ENCODE assay signal across 24 mouse cellular contexts in genomic region chr11:3835271-3835670, GRCm38 (mm10). TPM values are rescaled to one million over a fixed set of nuclear protein-coding genes. Genes with fewer than 3 reads are reported as not detected.
DNase-seq lines count a peak whose midpoint lies in the region; ATAC-seq and TF ChIP-seq lines count a peak whose summit lies in the region.
"Had no signal": no experiment of that assay in that cellular context is flagged by ENCODE, and none has a peak within 500 bp of the region (broad histone marks: within the 10 kb centered on the region; RNA-seq: fewer than 3 reads in every experiment).

No protein-coding gene starts in this region.

- no peak overlapping the region for H3K27ac ChIP-seq in ES-E14 (ENCODE audit: insufficient read depth, low read depth, low read length, poor library complexity, severe bottlenecking)
- H3K27ac ChIP-seq in intestine, postnatal 0 days (ENCODE audit: low read depth, low read length): no peak overlapping the region
- H3K27ac ChIP-seq: embryonic facial prominence, embryonic 10.5 days; embryonic facial prominence, embryonic 12.5 days; forebrain, embryonic 13.5 days; forebrain, embryonic 15.5 days had no signal

- H3K36me3 ChIP-seq in E14TG2a.4 (ENCODE audit: insufficient read depth, low read length) (no peaks in the 10 kb centered on the region), ES-E14 (ENCODE audit: control insufficient read depth, insufficient read depth, low read length, poor library complexity, severe bottlenecking) (no peaks in the 10 kb centered on the region)
- H3K36me3 ChIP-seq in intestine, postnatal 0 days (ENCODE audit: control insufficient read depth, insufficient read depth): no peaks in the 10 kb centered on the region
- H3K36me3 ChIP-seq: embryonic facial prominence, embryonic 10.5 days; embryonic facial prominence, embryonic 12.5 days; forebrain, embryonic 15.5 days had no signal

- no peak overlapping the region for H3K4me2 ChIP-seq in intestine, postnatal 0 days (replicated peaks; ENCODE audit: low read depth)
- H3K4me2 ChIP-seq: embryonic facial prominence, embryonic 12.5 days; forebrain, embryonic 13.5 days; forebrain, embryonic 15.5 days had no signal

- H3K4me3 ChIP-seq in E14TG2a.4 (replicated peaks; ENCODE audit: low read length): peak overlapping the region; percentile 76; the same call in 1 of the 2 replicates
- H3K4me3 ChIP-seq in ES-E14 (ENCODE audit: insufficient read depth in 1 of 2, low read depth in 1 of 2, low read length in 2 of 2, poor library complexity in 1 of 2, severe bottlenecking in 1 of 2): no peak overlapping the region
- no peak overlapping the region for H3K4me3 ChIP-seq in intestine, postnatal 0 days (ENCODE audit: low read depth, low read length)
- H3K4me3 ChIP-seq: embryonic facial prominence, embryonic 10.5 days; embryonic facial prominence, embryonic 12.5 days; forebrain, embryonic 13.5 days; forebrain, embryonic 15.5 days had no signal

- WGBS in intestine, postnatal 0 days: 79% methylated on average over 4 of the region's 4 CpGs

- H3K9ac ChIP-seq in ES-E14 (ENCODE audit: insufficient read depth, low read depth, low read length, poor library complexity, severe bottlenecking): no peak overlapping the region
- H3K9ac ChIP-seq in intestine, postnatal 0 days (ENCODE audit: low read depth, low read length): no peak overlapping the region
- H3K9ac ChIP-seq: embryonic facial prominence, embryonic 12.5 days; forebrain, embryonic 13.5 days; forebrain, embryonic 15.5 days; forebrain, postnatal 0 days had no signal

- TF ChIP-seq CTCF in E14TG2a.4 (conservative IDR thresholded peaks at IDR 0.05; ENCODE audit: low read length): no peak
- TF ChIP-seq CTCF in intestine, postnatal 0 days (IDR thresholded peaks at IDR 0.05; ENCODE audit: low read depth): no peak

- no peaks in the 10 kb centered on the region for H3K9me3 ChIP-seq in E14TG2a.4 (ENCODE audit: low read length)
- no peaks in the 10 kb centered on the region for H3K9me3 ChIP-seq in ES-E14 (ENCODE audit: control insufficient read depth, insufficient read depth, low read depth, low read length)
- no peaks in the 10 kb centered on the region for H3K9me3 ChIP-seq in intestine, postnatal 0 days (ENCODE audit: control insufficient read depth)
- H3K9me3 ChIP-seq: embryonic facial prominence, embryonic 10.5 days; embryonic facial prominence, embryonic 12.5 days; forebrain, embryonic 13.5 days; forebrain, embryonic 15.5 days had no signal

- peaks cover 14% of the 10 kb centered on the region; the same call in 1 of the 2 replicates for H3K27me3 ChIP-seq in E14TG2a.4 (ENCODE audit: insufficient read depth, low read length)
- no peaks in the 10 kb centered on the region; the same call in 1 of the 2 replicates for H3K27me3 ChIP-seq in intestine, postnatal 0 days (replicated peaks; ENCODE audit: control insufficient read depth, insufficient read depth, low read length)
- H3K27me3 ChIP-seq: embryonic facial prominence, embryonic 12.5 days; forebrain, embryonic 13.5 days; forebrain, embryonic 15.5 days; Patski had no signal

- DNase-seq in cerebellum, postnatal 14 days: peak; percentile 15 to 16
- DNase-seq in cerebellum, adult 11-12 months: no peak
- DNase-seq in ES-E14 (ENCODE audit: low read depth, low spot score) (peak; percentile 43), WW6 (ENCODE audit: low read depth, low spot score) (peak; percentile 22)
- DNase-seq in Muller cell, postnatal 12 days (ENCODE audit: inconsistent ontology term): no peak
- no peak for DNase-seq in T-cell, adult 2 months (ENCODE audit: low spot score)
- DNase-seq: adrenal gland, adult 8-10 months; adrenal gland, postnatal 14 days; adrenal gland, postnatal 36 days; B cell, adult 2 months; cerebellum, adult 18-20 months; cerebellum, adult 8-10 months; forebrain, postnatal 0 days had no signal

- in situ Hi-C loops in ES-E14 (cut with MboI; ENCODE audit: low sequenced_read_pairs in 2 of 2, unreplicated experiment in 2 of 2): no loop called here

- no peak for ATAC-seq in intestine, postnatal 0 days
- ATAC-seq: activated CD4-positive, CD25-positive, alpha-beta regulatory T cell, adult 4 months; CD4-positive, CD25-positive, alpha-beta regulatory T cell, adult 4 months; forebrain, embryonic 13.5 days; forebrain, postnatal 0 days; Patski had no signal

- H3K4me1 ChIP-seq in E14TG2a.4 (replicated peaks; ENCODE audit: low read depth, low read length) (peaks cover 33% of the 10 kb centered on the region), ES-E14 (ENCODE audit: control insufficient read depth in 2 of 2, insufficient read depth in 2 of 2, low read length in 2 of 2, poor library complexity in 1 of 2) (peaks cover 2 to 12% of the 10 kb centered on the region in 2 experiments; a peak in 1 of 4 replicates)
- no peaks in the 10 kb centered on the region for H3K4me1 ChIP-seq in intestine, postnatal 0 days (replicated peaks; ENCODE audit: control insufficient read depth, insufficient read depth, low read length)
- H3K4me1 ChIP-seq: embryonic facial prominence, embryonic 12.5 days; forebrain, embryonic 13.5 days had no signal

TF ChIP-seq in ES-E14, 5 proteins besides CTCF, POLR2A, EP300 and RAD21:
- TF ChIP-seq ZC3H11A (IDR thresholded peaks at IDR 0.05; ENCODE audit: borderline replicate concordance, low read depth, low read length) (no peak), MAFK (IDR thresholded peaks at IDR 0.05; ENCODE audit: insufficient read depth, low read depth, low read length) (no peak), ZNF384 (IDR thresholded peaks at IDR 0.05; ENCODE audit: low read depth, low read length) (no peak), HCFC1 (IDR thresholded peaks at IDR 0.05; ENCODE audit: borderline replicate concordance, insufficient read depth, low read length) (no peak), CHD2 (IDR thresholded peaks at IDR 0.05; ENCODE audit: low read depth, low read length) (no peak)

RNA-seq across cellular contexts. Expression of gene Osbp2, which starts 28.4 kb away (rescaled TPM):
- 0.27 and 0.37 TPM in 2 replicates for total RNA-seq in ES-E14 (2012; rRNA removed)
- polyA plus RNA-seq in intestine, postnatal 0 days (2015; fragmentation: Nextera tagmentation; extraction: Ambion mirVana): 1.9 TPM in 2 replicates
- total RNA-seq: CH12.LX, MEL had no signal
- polyA plus RNA-seq: activated CD4-positive, CD25-positive, alpha-beta regulatory T cell, adult 4 months; CD4-positive, CD25-positive, alpha-beta regulatory T cell, adult 4 months had no signal

RNA-seq across cellular contexts. Expression of gene 4921536K21Rik, which starts 59.6 kb away (rescaled TPM):
- 0.21 and 0.22 TPM in 2 replicates for total RNA-seq in ES-E14 (2012; rRNA removed)
- 0.09 and 0.20 TPM in 2 replicates for polyA plus RNA-seq in intestine, postnatal 0 days (2015; fragmentation: Nextera tagmentation; extraction: Ambion mirVana)
- polyA plus RNA-seq: activated CD4-positive, CD25-positive, alpha-beta regulatory T cell, adult 4 months; CD4-positive, CD25-positive, alpha-beta regulatory T cell, adult 4 months had no signal

RNA-seq across cellular contexts. Expression of gene Dusp18, which starts 59.8 kb away (rescaled TPM):
- 1.3 and 1.4 TPM in 2 replicates for total RNA-seq in ES-E14 (2012; rRNA removed)
- 2.4 and 2.5 TPM in 2 replicates for polyA plus RNA-seq in intestine, postnatal 0 days (2015; fragmentation: Nextera tagmentation; extraction: Ambion mirVana)

Comparison
In these comparisons a context has a peak if more than half of its experiments do, and no peak if none do; other contexts are left out.
1. DNase-seq: peak in cerebellum, postnatal 14 days (2 of 2), ES-E14 (single experiment) and WW6 (single experiment); none in cerebellum, adult 11-12 months (single experiment), Muller cell, postnatal 12 days (single experiment) and T-cell, adult 2 months (single experiment).